Mouse (Mus musculus): ENCODE measurements around the gene Papss1.

DNA sequence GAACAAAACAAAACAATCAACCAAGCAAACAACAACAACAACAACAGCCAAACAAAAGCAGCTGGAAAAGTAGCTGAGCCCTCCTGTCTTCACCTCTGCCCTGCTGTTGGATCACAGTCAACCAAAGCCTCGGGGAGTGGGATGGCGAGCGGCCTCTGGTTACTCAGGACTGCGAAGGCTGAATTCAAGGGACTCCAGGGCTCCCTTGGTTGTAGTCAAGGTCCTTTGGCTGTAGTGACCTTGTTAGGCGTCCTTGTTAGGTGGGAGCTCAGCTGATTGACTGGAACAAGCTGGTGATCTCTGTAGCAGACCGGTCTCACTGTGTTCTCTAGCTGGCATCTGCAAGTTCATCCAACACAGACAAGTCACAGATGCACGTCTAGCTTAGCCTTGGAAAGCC, 16.5 kb downstream of the Papss1 start:
- no peak for TF ChIP-seq CTCF (IDR thresholded peaks at IDR 0.05; ENCODE audit: borderline replicate concordance, insufficient read depth, low read depth, low read length)
- TF ChIP-seq POLR2A (IDR thresholded peaks at IDR 0.05; ENCODE audit: borderline replicate concordance, insufficient read depth, low read length): no peak

Data from cerebellum, adult 2 months (tissue).